Mouse (Mus musculus) spleen, postnatal 4 days (tissue): Measurements from ENCODE around the gene Aldh2.
"Not testable (repeated sequence)": the region's sequence is repeated elsewhere in the genome, so short reads cannot be mapped to it uniquely, and the experiment has no call there.

Experiments
- DNase-seq, 2 experiments: peaks; one replicate each; pipeline ENCODE4 v3.0.0; 2022; ENCODE audit warnings: low spot score in 2 of 2

Aldh2 gene

DNA sequence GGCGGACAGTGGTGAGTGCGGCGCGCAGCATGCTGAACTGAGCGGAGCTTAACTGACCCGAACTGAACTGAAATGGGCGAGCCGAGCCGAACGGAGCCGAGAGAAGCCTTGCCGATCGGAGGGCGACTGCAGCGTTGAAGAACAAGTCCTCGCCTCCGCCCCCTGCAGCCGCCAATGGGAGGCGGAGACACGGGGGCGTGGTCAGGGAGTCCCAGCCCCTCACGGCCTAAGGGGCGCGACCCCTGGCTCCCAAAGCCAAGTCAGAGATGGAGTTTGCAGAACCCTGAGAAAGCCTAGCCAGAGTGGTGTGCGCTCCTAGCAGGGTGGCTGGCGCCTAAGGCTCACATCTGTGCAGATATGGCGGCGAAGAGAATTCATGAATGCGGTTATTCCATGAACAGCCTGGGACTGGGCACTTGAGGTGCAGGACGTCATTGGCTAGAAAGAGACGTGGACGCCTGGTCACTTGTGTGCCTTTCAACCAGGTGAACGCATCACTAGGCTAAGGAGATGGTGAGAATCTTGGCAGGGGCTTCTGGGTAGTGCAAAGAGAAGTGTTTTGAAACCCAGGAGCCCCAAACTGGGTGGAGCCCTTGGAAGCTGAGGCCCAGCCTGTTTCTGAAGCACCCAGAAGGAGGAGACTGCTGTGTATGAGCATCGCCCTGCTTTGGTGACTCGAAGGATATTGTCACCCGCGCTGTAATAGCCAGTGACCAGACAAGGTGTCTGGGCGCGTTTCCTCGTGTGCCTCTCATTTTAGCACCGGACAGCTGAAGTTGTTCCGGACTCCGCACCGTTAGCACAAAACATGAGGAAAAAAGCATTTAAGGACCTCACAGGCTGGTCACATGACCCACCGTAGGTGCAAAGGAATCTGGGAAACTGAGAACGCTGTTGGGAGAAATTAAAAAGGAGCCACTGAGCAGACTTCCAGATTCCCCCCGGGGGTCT is at the start of gene Aldh2:
Aldh2 (minus strand) TSS at position 374 of the 951 bp plus-strand sequence.
- DNase-seq, result peak; percentile 84 to 93

DNA sequence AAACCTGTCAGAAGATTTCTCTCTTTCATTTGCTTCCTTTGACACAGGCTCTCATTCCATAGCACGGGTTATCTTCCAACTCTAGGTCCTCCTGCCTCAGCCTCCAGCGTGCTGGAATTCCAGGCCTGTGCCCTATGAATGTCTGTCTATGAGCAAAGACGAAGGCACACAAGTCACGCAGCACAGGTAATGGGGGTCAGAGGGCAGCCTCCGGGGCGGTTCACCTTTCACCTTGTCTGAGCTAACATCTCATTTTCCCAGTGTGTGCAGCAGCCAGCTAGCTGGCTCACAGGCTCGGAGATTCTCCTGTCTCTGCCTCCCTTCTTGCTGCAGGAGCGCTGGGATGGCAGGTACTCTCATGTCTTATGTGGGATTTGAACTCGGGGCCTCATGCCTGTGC is 46.0 kb upstream of the Aldh2 start:
- DNase-seq, result no peak

DNA sequence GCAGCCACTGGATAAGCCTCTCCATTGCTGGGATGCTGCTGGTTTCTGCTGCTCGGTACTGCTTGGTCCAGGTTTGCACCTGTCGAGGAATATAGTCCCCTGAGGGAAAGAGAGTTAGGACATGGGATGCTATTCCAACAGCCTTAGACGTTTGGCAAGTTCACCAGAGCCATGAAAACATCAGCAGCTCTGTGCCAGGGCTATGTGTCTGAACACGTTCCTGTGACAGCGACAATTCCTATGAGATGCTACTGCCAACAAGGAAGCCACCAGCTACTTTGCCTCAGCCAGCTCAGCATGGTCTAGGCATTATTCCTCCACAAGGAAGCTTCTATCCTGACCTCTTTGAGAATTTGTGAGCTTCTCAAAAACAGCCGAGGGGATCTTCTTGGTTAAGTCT is 43.7 kb upstream of the Aldh2 start:
- no peak for DNase-seq

DNA sequence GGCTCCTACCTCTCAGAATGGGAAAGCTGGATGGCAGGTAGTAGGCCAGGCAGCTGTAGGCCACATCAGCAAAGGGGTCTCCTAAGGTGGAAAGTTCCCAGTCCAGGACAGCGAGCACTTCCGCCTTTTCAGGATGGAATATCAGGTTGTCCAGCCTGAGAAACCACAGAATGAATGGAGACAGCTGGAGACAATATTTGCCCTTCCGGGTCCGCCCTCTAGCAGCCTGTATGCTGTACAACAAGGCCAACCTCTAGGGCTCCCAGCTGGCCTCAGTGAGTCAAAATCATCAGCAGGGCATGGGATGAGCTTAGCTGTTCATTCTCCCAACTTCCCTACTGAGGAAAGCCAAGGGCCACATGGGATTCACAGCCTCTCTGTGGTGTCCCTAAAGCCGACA is 41.0 kb upstream of the Aldh2 start:
- no peak for DNase-seq

DNA sequence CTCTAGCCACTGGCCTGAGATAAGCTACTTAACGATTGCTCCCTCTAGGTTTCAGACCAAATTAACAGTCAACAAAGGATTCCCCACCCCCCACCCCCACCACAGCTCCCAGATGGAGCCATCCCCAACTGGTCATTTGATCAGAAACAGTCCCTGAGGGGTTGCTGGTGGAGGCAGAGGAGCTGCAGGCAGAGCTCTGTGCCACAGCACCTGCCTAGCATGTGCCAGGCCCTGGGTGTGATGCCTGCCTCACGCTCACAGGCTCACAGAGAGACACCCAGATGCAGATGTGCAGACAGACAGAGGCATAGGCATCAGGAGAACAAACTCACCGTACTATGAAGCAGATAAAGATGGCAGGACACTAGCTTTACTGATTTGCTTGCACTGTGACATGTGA is 39.2 kb upstream of the Aldh2 start:
- DNase-seq, result no peak

DNA sequence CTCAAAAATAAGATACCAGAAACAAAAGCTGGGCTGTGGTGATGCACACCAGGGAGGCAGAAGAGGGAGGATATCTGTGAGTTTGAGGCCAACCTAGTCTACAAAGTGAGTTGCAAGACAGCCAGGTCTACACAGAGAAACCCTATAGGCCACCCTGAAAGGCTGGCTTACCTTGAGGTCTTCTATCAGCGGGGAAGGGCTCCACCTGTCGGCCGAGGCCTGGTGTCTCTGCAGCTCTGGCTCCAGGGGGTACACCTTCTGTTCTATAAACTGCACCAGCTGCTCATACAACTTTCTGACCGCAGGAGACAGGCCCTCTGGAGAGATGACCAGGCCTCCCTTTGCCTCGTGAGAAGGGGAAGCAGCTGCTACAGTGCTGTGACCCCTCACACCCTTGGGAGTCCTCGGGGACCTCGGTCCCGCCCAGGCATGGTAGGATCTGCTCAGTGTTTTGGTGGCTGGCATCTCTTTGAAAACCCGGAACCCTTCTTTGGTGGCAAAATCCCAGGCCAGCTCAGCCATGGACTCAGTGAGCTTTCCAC is 37.6 kb upstream of the Aldh2 start:
- peak; percentile 40 to 72 for DNase-seq

DNA sequence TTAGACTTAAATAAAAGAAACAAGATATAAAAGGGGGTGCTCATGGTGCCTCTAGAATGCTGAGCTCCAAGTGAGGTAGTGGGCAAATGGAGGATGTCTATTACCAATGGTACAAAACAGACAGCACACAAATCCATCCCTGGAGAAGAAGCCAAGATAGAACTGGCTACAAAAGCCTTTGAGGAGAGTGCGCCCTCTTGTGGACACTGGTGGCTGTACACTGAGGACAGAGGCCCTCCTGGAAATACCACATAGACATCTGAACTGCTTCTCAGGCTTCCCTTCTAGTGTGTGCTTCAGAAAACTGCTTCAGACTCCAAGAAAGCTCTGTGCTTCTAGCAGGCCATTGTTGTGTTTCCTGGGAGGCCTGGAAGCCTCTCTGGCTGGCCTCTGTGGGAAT is 34.2 kb upstream of the Aldh2 start:
- DNase-seq, result peak; percentile 79 to 94

DNA sequence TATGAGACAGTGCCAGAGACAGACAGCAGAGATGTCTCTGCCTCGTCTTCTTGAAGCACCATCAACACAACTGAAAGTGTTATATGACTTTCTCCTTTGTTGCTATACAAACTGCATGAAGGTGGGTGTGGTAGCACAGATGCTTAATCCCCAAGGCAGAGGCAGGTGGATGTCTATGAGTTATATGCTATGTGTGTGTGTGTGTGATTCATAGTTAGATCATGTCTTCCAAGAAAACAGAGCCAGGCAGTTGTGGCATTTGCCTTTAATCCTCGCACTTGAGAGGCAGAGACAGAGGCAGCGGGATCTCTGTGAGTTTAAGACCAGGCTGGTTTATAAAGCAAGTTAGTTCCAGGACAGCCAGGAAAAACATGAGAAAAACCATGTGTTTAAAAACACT is 29.6 kb upstream of the Aldh2 start:
- DNase-seq, result no peak

DNA sequence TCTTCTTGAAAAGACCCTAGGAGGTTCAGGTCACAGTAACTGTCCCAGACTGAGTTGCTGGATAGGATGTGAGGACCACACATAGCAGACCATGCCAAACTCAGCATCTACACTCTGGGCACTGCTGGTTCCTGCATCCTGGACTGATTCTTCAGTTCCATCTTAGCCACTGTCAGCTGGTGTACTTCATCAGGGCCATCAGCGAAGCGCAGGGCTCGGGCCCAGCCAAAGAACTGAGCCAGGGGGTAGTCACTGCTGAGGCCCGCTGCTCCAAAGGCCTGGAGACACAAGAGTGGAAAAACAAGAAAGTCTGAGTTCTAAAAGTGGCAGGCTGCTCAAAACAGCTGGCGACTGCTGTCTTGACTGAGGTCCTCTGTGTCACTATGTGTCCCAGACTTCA is 27.5 kb upstream of the Aldh2 start:
- DNase-seq, result no peak

DNA sequence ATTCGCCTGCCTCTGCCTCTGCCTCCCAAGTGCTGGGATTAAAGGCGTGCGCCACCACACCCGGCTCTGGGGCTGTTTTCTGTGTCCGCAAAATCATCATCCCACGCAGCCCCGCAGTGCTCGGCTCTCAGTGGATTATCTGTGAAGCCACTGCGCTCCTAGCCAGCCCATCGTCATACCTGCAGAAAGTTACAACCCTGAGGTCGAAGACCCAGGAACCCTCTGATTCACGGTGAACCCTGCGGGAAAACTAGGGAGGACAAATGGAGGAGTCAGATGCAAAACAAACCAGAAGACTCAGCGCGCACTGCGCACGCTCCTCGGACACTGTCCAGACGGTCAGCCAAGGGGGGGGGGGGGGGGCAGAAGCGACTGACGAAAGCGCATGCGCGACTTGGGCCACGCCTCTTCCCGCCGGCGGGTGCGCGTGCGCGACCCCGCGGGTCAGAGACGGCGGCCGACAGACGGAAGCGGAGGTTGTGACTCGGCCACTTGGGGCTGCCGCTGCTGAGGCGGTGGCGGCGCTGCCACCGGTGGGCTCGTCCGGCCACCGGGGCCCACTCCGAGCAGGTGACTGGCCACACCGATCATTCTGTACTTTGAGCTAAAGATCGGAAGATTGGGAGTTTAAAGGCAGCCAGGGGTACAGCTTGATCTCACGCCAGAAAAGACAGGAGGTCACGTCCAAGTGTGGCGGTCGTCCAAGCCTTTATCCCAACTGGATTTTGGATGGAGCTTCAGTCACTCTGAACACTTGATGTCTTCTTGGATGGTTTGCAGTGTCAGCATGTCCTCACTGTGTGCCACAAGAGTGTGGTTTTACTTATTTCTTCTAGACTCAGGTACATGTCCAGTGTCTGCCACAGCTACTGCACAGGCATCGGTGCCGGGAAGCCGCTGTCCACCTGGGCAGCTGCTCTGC is 25.2 kb upstream of the Aldh2 start, which contains the start of gene Acad12:
Acad12 (minus strand) TSS at position 347 of the 922 bp plus-strand sequence.
- DNase-seq, result peak; percentile 79 to 91

DNA sequence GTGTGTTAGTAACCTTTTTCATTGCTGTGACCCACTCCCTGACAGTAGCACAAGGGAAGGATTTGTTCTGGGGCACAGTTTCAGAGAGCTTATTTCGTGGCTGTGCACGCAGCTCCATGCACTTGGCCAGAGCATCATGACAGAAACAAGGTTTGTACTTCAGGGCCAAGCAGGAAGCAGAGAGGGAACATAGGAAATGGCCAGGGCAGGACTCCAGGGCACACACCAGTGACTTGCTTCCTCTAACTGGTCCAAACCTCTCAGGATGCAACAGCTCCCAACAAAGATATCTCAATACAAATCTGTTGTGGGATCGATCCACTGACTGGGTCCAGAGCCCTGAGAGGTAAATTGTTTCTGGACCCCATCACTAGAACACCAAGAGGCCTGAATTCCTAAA is 21.3 kb upstream of the Aldh2 start:
- DNase-seq, result not testable (repeated sequence)

DNA sequence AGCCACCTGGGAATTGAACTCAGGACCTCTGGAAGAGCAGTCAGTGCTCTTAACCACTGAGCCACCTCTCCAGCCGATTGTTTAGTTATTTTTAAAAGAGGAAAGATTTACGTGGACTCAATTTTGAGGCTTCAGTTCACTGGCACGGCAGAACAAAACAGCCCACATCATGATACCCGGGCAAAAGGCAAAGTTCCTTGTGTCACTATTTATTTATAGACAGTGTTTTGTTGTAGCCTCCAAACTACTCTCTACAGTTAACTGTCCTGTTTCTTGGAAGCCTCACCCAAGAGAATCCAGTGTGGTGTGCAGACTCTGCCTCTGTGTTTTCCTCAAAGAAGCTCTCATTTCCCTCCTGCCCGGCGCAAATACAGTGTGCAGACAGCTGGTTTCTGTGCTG is 18.4 kb upstream of the Aldh2 start:
- DNase-seq, result no peak

DNA sequence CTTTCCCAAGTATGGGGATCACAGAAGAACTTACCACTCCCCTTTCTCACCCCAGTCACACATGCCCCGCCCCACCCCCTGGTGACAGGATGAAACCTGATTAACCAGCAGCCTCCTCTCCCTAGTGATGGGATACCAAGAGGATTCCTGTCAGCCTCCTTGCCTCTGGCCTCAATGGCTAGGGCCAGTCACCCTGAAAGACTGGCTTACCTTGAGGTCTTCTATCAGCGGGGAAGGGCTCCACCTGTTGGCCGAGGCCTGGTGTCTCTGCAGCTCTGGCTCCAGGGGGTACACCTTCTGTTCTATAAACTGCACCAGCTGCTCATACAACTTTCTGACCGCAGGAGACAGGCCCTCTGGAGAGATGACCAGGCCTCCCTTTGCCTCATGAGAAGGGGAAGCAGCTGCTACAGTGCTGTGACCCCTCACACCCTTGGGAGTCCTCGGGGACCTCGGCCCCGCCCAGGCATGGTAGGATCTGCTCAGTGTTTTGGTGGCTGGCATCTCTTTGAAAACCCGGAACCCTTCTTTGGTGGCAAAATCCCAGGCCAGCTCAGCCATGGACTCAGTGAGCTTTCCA is 16.0 kb upstream of the Aldh2 start:
- DNase-seq, result not testable (repeated sequence)

DNA sequence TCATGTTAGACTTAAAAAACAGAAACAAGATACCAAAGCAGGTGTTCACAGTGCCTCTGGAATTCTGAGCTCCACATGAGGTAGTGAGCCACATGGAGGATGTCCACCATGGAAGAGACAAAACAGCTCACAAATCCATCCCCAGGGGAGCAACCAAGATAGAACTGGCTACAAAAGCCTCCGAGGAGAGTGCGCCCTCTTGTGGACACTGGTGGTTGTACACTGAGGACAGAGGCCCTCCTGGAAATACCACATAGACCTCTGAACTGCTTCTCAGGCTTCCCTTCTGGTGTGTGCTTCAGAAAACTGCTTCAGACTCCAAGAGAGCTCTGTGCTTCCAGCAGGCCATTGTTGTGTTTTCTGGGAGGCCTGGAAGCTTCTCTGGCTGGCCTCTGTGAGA is 12.5 kb upstream of the Aldh2 start:
- peak; percentile 82 to 96 for DNase-seq

DNA sequence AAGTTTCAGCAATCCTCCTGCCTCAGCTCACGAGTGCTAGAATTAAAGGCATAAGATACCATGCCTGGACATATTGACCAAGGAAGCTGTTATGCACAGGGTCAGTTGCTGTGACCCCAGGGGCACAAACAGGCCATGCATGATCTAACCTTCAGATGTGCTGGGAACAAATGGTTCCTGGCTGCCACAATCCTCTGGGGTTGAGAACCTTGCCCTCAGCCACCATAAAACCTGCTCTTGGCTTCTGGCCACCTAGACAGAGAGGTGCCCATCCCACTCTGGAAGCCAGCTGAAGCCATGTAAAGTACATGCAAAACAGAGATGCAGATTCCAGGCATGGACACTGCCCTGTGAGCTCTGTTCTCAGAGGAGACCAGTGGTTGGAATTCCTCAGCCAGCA is 10.2 kb upstream of the Aldh2 start:
- not testable (repeated sequence) for DNase-seq

DNA sequence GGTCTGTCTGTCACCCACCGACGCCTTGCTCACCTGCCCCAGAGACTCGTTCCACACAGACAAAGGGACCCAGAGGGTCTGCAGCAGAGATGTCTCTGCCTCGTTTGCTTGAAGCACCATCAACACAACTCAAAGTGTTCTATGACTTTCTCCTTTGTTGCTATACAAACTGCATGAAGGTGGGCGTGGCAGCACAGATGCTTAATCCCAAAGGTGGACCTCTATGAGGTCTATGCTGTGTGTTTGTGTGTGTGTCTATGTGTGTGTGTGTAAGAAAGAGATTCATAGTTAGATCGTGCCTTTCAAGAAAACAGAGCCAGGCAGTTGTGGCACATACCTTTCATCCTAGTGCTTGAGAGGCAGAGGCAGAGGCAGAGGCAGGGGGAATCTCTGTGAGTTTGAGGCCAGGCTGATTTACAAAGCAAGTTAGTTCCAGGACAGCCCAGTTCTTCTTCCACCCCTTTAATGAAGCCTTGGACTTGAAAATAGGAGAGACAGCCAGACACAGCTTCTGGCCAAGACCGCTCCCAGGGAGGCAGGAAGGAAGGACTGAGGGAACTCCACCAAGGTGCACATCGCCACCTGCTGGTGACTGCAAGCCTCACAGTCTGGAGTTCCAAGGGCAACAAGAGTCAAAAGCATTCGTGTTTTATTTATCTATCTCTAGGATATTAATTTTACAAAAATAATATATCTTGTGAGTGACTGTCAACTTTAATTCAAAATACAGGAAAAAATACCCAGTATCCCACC is 8.1 kb upstream of the Aldh2 start:
- DNase-seq, result peak; percentile 87 to 96

DNA sequence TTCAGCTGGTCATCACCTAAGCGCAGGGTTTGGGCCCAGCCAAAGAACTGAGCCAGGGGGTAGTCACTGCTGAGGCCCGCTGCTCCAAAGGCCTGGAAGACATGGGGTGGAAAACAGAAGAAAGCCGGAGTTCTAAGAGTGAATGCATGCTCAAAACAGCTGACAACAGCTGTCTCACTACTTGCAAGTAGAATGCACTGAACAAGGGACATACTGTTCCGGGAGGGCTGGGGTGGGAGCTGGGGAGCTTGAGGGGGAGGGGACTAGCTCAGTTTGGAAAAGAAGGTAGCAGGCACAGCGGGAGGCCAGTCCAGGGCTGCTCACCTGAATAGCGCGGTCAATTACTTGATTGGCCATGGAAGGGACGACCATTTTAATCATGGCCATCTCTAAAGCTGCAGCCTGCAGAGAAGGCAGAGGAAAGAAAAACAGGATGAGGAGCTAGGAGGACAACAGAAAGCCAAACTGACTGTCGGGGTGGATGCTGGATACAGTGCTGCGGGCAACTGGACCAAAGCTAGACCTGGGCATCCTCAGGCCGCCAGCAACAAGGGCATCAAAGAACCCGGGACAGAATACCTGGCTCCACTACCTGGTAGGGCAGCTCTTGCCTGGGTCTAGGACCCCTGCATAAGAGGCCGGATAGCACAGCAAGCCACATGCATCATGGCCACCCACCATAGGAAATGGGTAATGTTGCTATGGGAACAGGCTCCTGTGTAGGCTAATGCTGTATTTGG is 5.4 kb upstream of the Aldh2 start:
- no peak for DNase-seq

DNA sequence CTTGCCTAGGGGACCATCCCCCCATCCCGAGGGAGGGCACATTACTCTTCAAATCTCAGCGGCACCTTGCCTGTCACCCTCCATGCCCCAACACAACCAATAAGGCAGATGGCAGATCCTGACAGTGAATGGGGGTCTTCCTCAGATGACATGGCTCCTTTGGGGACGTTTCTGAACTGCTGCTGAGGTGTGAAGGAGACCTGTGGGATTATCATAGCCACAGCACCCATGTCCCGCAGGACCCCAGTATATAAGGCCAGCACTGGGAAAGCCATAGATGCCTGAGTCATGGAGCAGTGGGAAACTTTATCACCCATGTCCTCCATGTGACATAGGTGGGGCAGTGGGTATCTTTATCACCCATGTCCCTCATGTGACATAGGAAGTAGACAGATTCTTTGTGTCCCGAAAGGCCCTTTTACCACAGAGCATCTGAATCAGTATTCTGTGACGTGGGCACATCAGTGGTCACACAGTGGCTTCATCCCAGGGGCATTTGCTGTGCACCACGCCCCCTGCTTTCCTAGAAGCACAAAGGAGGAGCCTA is 4.4 kb upstream of the Aldh2 start:
- no peak for DNase-seq

DNA sequence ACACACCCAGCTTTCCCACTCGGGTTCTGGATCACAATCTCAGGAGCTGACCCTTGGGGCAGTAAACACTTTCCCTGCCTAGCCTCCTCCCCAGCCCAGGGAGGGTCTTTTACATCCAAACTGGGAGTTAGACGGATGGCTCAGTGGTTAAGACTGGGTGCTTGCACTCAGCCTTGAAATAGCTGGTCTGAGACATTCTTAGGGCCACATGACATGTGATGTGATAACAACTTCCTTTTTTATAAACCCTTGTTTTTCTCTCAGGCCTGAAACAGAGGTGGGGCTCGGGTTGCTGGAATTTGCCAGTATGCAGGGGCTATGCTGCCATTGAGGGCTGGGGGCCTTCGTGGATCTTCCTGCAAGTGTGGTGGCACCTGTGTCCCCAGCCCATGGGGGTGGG is 3.7 kb upstream of the Aldh2 start:
- no peak for DNase-seq

DNA sequence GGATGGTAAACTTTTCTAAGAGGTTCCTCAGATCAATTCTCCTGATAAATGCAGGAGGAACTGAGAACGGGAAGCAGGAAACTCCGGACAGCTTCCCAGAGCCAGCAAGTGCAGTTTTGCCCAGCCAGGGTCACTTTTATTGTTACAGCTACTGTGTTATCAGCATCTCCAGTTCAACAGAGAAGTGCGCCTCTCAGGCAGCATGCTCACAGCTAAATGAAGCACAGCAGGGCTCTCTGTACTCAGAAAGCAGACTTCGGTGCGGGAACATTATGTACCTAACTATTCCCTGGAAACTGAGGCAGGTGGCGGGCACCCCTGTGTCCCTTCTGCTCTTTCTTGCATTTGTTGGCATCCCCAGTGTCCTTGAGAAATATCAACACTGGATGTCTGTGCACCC is 2.6 kb upstream of the Aldh2 start:
- DNase-seq, result no peak
